Mouse (Mus musculus): ENCODE data around the gene Atp5d.

The Atp5d gene

DNA sequence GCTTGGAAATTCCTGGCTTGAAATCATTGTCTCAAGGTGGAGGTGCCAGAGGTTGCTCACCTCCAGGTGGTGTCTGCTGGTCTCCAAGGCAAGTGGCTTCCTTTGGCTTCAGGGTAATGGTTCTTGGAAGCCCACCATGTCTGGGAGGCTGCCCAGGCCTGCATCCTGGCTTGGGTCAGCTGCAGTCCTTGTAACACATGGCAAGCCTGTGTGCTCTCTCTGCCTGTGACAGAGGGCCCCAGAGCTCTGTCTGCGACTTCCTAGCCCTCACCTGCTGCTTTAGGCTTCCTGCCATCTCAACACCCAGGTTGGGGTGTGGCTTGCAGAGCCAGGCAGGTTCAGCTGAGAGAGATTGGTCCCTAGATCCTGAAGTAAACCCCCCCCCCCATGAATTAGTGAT, 20.7 kb upstream of the Atp5d start:
- DNase-seq (ENCODE audit: low spot score), result no peak

DNA sequence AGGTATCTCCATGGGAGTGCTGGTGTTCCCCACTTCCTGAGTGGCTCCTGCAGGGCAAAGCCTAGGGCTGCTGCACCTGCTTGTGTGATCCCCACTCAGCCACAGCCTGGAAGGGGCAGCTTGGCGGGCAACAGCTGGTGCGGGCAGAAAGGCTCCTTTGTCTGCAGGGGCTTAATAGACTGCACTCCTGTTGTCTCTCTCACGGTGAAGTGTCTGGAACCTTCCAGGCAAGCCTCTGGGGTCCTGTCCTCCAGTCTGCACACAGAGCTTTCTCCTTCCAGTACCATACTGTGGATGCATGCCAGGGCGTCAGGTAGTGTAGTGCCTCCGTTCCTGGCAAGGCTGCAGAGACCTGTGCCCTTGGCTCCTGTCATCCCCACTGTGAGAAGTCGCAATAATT, 19.9 kb upstream of the Atp5d start:
- DNase-seq (ENCODE audit: low spot score), result no peak

DNA sequence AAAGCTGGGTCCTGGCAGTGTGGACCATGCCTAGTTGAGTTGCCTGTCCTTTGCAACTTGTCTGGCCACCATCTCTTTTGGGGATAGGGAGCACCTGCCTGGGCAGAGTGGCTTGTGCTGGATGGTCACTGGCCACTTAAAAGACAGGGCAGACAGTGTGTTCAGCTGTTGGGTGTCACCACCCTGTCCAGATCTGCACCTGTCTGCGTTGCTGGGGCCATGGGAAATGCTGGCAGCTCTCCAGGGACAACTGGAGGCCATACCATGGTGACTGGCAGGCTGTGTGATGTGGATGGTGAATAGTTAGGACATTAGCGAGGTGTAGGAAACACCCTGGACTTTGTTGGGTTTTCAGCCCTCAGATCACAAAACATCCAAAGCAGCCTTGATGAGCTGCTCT, 18.3 kb upstream of the Atp5d start:
- no peak for DNase-seq (ENCODE audit: low spot score)

DNA sequence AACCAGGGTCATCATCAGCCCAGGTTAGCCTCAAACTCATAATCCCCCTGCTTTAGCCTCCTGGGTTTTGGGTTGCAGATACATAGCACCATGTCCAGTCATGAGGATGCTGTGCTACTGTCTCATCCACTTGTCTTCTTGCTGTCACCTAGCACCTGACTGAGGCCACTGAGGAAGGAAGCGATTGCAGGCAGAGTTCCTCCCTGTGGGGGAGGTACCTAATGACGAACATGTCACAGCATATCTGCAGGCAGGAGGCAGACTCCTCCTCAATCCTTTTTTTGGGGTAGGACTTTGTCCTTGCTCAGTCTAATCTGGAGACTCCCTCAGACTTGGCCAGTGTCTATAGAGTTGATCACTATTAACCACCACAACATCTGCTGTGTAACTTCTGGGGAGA, 16.8 kb upstream of the Atp5d start:
- no peak for DNase-seq (ENCODE audit: low spot score)

DNA sequence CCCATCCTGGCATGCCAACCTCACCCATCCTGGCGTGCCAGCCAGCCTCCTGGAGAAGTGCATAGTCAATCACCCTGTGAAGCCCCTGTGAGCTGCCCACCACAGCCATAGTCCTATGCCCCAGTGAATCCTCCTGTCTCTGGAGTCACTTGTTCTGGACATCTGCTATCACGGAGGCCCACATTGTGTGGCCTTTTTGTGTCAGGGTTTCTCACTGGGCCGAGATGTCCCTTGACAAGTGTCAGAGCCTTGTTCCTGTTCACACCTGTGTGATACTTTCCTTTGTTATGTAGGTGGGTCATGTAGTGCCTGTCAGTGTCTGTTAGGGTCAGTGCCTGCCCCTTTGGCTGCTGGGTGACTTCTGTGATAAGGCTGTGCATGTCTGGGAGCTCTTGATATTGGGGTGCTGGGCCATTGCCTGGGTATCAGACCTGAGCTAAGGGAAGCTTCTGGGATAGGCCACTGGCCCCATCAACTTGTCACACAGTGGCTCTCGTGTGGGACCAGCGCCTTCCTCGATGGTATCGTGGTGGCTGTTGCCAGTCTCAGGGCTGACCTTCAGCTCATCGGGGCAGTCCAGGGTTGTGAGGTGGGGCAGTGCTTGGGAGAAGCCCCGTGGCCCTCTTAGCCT, 14.4 kb upstream of the Atp5d start:
- DNase-seq (ENCODE audit: low spot score), result no peak

DNA sequence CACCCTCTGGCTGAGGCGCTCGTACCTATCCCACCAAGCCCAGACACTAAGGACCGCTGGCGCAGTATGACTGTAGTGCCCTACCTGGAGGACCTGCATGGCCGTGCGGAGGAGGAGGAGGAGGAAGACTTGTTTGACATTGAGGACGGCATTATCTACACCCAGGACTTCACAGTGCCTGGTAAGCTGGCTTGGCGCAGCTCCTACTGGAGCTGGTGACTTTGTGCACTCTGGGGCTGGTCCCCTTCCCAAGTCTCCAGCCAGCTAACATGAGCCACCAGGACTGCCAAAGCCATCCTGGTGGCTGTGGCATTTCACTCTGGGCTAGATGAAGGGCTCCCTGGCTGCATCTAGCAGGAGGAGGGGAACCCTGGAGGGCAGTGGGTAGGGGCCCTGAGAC, 10.5 kb upstream of the Atp5d start:
- no peak for DNase-seq (ENCODE audit: low spot score)

DNA sequence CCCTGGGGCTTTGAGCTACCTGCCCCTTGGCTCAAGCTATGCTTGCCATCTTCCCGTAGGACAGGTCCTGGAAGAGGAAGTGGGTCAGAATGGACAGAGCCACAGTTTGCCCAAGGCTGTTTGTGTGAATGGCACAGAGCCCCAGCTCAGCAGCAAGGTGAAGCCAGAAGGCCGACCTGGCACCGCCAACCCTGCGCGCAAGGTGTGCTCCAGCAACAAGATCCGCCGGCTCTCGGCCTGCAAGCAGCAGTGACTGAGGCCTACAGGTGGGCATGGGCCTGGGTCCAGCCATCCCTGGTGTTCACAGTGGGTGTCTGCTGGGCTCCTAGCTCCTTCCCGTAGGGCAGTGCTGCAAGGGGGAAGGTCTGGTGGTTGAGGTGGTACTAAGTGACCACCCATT, 8.6 kb upstream of the Atp5d start:
- no peak for DNase-seq (ENCODE audit: low spot score)

DNA sequence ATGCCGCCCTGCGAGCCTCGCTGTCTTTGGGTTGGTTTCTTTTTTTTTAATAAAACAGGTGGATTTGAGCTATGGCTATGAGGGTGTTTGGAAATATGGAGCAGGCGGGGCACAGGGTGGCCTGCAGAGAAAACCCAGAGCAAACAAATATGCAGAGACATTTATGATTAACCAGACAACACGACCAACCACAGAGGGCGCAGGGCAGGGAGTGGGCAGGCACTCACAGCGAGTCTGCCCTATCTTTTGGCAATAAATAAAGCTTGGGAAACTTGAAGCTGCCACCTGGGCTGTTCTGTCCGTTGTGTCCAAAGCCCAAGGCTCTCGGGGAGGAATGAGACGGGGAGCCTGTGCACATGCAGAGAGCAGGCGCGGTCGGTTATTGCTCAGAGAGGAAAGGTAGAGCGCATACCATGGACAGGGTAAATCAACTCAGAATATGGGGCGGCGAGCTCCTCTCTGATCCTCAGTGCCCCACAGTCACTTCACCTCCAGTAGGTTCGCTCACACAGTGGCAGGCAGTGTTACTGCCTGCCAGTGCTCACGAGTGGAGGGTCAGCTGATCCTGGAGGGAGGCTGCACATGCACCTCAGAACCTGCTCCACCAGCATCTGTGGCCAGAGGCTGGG, 7.9 kb upstream of the Atp5d start:
- no peak for DNase-seq (ENCODE audit: low spot score)

DNA sequence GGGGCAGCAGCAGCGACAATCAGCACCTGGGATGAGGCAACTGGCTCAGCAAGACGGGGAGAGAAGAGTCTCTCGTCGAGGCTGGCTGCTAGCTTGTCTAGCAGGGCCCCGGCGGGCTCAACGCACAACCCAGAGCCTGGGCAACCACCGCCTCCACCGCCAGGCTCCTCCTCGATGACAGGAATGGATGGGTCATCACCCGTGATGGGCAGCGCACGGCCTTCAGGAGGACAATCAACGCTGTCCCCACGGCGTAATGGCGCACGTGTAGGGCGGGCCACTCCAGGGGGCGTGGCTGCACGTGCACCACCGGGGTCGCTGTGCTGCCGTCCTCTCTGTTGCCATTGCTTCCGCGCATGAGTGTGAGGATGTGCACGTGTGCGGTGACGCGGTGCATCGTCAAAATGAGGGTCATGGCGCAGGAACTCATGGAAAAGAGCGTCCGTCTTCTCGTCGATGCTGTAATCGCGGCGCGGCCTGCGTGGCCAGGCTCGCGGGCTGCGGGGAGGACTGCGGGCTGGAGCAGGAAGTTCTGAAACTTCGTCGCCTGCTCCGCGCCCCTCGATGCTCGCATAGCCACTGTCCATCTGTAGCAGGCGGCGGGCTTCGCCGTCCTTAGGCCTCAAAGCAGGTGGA, 7.0 kb upstream of the Atp5d start:
- DNase-seq (ENCODE audit: low spot score), result no peak

DNA sequence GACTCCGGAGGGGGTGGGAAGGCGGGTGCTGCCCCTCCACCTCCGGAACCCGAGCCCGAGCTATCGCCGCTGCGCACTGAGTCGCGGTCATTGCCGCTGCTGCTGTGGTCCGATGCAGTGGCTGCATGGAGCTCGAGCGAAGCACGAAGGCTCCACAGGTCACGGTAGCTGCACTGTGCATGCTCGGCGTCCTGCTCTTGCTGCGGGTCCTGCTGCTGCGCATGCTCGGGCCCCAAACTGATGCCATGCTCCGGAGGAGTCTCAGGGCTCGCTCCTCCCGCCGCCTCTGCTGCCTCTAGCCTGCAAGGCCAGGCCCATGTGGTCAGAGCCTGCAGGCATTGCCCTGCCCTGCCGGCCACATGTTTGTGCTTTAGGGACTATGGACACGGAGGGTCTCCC, 6.5 kb upstream of the Atp5d start:
- no peak for DNase-seq (ENCODE audit: low spot score)

DNA sequence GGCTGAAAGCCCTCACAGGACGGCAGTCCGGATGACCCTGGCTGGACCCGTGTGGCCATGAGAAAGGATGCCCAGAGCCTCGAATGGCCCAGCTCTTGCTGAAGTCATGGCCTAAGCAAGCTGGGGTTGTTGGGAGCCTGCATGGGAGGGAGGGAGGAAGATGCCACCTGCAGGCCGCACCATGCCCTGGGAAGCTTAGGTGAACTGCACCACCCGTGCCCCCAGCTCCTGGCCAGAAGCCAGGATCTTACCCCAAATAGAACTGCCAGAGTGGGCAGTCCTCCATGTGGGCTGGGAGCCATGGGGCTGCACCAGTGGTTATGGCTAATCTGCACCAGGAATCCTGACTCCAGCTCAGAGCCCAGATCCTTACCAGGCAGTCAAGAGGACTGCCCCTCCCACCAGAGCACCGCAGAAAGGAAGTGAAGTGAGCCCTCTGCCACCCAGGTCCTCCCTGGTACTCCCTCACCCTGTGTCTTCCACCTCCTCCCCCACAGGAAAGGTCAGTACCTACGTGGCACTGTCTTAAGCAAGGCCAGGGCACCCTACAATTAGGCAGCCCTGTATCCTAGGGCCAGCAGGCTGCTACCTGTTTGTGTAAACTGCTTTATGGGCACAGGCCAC, 5.1 kb upstream of the Atp5d start:
- DNase-seq (ENCODE audit: low spot score), result no peak

DNA sequence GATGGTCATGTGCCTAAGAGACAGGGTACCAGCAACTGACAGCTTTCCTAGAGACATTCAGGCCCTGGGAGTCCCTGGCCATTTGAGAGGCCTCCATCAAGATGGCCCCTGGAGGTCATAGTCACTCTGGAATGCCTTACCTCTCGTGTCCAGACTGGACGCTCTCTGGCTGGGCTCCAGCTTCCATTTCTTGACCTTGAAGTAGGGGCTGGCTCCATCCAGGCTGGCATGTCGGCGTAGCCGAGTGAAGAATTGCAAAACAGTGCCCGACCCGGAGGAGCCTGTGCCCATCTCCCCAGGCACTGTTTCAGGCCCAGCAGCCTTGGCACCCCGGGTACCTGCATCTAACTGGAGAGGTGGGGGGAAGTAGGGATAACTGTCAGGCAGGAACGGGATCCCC, 4.0 kb upstream of the Atp5d start:
- DNase-seq (ENCODE audit: low spot score), result no peak

DNA sequence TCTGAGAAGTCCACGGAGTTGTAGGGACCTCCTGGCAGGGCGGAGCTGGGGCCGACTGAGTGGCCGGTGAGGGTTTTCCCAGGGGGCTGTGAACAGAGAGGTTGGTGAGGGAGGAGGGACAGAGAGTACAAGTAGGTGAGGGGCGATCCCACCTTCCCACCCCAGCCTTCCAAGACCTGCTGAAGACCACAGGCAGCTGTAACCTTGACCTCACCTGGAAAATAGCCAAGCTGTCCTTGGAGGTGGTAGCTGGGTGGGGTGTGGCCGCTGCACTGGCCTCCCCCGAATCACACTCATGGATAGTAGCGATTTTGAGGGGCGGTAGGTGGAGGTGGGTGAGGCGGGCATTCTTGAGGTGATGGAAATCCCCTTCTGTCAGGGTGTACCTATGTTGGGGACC, 3.3 kb upstream of the Atp5d start:
- no peak for DNase-seq (ENCODE audit: low spot score)

DNA sequence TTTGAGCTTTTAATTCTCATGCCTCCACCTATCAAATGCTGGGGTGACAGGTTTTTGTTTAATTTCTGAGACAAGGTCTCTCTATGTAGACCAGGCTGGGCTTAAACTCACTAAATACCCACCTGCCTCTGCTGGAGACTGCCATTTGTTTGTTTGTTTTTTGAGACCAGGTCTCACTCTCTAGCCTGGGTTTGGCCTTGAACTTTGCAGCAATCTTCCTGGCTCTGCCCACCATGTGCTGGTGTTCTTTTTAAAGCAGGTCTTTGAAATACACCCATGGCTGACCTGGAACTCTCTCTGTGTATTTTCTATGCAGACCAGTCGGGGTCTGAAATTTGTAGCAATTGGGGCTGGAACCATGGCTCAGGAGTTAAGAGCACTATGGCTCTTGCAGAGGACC, 2.8 kb upstream of the Atp5d start:
- no peak for DNase-seq (ENCODE audit: low spot score)

DNA sequence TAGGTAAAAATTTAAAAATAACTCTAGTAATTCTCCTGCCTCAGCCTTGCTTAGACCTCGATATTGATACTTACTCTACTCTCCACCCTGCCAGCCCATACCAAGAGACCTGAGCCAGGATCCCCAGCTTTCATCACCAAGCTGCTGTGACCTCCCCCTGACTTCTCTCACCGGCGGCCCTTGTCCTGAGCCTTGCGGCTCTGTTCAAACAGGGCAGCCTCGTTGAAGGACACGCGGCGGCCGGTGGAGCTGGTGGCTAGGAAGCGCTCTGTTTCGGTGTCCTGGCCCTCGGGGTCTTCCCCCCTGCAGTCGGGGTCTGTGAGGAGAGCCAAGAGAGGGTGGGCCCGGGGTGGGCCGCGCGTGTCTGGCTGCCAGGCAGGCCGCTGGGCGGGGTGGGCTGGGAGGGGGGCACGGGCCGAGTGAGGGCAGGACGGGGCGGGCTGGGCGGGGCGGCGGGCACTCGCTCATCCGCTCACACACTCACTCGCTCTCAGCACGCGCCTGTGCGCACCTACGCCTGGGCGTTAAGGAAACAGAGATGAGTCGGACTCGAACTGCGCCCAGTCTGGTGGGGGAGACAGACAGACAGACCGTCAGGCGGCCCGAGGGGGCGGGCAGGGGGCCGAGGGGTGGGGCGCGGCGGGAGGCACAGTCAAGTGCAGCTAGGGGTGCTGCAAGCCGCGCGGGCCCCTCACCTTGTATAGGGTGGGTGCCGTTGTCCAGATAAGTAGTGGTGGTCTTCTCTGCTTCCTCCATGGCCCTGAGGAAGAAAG, 2.1 kb upstream of the Atp5d start:
- DNase-seq (ENCODE audit: low spot score), result no peak

DNA sequence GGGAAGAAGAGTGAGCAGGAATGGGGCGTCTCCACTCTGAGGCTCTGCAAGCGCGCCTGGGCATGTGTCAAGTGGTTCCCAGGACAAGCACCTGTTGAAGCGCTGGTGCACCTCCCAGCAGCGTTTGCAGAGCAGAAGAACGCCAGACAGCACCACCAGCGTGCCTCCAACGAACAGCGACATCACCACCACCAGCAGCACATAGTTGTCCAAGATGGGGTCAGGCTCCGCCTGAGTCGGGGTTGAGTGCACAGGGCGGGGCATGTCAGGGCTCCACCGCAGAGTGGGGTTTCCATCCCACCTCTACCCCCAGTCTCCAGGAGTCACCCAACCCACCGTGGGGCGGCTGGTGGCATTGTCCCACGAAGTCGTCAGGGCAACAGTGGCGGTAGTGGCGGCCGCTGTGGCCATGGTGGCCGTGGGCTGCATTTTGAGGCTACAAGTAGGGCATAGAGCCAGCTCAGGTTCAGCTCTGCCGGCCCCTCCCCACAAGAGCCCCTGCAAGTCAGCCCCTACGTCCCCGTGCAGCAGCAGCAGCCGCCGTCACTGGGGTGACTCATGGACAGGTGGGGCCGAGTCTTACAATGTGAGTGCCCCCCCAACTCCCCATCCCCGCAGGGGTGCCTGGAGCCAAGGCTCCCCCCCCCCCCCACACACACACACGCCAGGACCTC, 1.3 kb upstream of the Atp5d start:
- DNase-seq (ENCODE audit: low spot score), result no peak

DNA sequence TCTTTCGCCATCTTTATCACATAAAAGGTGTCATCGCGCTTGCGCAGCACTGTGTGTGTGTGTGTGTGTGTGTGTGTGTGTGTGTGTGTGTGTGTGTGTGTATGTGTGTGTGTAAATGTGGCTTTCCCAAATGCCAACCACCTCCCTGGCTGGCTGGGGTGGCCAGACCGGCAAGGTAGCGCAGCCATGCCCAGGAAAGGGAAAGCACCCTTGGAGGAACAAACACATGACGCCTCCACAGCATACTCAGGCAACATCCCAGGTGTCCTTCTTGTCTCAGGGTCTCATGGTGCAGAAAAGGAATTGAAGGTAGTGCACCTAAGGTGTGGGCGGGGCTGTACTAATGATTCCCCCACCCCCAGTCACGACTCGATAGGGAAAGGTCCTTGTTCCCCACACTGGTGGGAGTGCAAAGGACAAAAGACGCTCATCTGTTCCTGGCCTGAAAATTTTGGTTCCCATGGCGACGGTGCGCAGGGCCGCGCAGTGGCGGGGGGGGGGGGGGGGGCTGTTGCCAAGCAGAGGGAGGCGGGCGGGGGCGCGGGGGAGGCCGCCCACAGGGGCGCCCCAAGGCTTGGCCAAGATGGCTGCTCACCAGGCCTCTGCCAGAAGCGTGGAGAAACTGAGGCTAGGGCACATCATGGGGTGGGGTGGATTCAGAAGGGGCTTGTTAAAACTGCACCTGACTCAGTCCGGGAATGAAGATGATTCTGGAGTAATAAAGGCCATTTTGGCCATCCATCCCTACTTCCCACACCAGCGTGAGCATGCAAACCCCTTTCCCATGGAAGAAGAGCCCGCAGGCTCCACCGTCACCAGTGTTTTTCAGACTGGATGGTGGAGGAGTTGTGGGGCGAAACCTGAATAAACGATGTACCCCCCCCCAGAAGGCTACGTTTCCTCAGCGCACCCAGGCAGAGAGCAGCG, 543 bp upstream of the Atp5d start:
- DNase-seq (ENCODE audit: low spot score), result peak; percentile 56

DNA sequence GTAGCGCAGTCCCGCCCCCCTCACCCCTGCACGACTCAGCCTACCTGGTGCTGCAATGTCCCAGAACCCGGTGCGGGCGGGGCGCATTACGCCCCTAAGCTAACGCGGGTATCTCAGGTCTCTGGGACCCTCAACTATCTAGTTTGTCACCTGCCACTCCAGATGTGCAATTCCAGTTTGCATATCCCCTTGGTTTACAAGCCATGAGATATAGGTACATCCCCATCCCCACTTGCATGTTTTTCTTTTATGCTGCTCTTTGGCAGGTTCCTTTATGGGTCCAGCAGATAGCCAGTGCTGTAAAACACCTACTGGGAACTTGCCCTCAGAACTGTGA, 975 bp downstream of the Atp5d start:
- DNase-seq (ENCODE audit: low spot score), result no peak

DNA sequence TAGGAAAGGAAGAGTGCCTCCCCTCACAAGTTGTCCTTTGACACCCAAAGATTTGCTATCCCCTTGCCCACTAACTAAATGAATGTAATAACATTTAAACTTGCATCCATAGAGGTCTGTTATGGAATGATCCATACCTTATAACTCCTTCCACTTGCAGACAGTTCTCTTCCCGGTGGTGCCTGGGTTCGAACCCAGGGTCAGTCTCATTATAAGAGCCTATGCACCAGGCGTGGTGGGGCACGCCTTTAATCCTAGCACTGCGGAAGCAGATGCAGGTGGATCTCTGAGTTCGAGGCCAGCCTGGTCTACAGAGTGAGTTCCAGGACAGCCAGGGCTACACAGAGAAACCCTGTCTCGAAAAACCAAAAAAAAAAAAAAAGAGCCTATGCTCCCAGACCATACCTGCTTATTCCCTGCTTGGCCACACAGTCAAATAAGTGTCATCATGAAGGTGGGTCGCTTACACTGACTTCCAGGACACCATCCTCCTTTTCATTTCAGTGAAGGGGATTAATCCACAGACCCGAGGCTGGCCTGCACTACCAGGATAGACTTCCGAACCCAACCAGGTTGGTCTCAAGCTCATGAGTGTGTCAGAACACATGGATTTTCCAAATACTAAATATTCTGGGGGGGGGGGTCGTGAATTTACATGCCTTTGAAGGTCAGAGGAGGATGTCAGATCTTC, 1.7 kb downstream of the Atp5d start:
- DNase-seq (ENCODE audit: low spot score), result no peak

DNA sequence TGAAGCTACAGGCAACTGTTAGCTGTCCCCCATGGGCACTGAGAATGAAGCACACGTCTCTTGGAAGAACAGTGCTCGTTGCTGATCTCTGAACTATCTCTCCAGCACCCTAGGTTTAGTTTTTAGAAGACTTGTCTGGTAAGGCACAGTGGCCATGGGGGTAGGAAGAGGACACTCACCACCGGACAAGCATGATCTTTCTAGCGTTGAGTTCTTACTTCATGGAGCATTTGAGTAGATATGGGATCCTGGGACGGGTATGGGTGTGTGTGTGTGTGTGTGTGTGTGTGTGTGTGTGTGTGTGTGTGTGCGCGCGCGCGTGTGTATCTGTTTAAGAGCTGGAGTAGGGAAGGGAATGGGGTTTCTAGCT, 2.2 kb downstream of the Atp5d start, which contains the start of gene Cbarp:
Gene Cbarp, minus strand, starts transcription at position 170 of the 370 bp plus-strand sequence.
- DNase-seq (ENCODE audit: low spot score), result no peak

All from layer of hippocampus, adult 11-12 months (tissue).